Mouse (Mus musculus): Measurements from ENCODE around the gene Samd4. TPM values are rescaled to one million over a fixed set of nuclear protein-coding genes. Genes with fewer than 3 reads are reported as not detected.
A peak's percentile ranks its signal among the peaks of the same experiment; 100 is the strongest.

Samd4 gene
- polyA plus RNA-seq (2016; fragmentation: Nextera tagmentation; extraction: Ambion mirVana): 11.1 and 17.0 TPM in 2 replicates

- WGBS: under 1% methylated on average over 54 of the region's 54 CpGs
- peaks cover 32% of the 10 kb centered on the region for H3K4me1 ChIP-seq
- peak; percentile 92 for DNase-seq (ENCODE audit: low spot score)
- H3K27me3 ChIP-seq (ENCODE audit: insufficient read depth, poor library complexity, severe bottlenecking): 0 out of 2 replicates have a peak, but pooled peaks cover 7% of the 10 kb centered on the region
- H3K9me3 ChIP-seq: no peaks in the 10 kb centered on the region
- peak within 1 kb of the TSS; percentile 97 for H3K27ac ChIP-seq
- peak within 1 kb of the TSS; percentile 85 for H3K4me3 ChIP-seq
- peaks cover 4% of the 10 kb centered on the region; the same call in 1 of the 2 replicates for H3K36me3 ChIP-seq
These were observed at the start of gene Samd4 for GRCm38 (mm10) chr14:46882431-46883067. Samd4 (plus strand) TSS chr14:46882854.

DNA sequence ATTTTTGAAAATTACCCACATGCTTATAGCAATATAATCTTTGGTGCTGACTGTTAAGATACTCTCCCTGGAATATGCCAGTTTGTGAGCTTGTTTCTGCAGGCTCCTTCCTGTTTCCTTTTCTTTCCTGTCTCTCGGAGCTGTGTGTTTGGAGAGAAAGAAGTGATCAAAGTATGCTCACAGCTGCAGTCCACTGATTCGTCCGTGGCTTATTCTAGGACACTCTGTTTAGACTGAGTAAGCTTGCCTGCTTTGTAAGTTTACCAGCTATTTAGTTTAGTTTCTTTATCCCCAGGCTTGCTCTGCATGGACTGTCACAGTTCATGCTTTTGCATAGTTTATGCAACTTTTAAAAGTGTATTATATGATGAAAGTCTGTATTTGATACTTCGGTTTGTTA lies 43.3 kb upstream of the Samd4 start:
- Histone ChIP-seq H3K9me3 (no peaks in the 10 kb centered on the region), H3K36me3 (peaks cover 26% of the 10 kb centered on the region), H3K27ac (no peak overlapping the region), H3K4me3 (no peak overlapping the region), H3K4me1 (peaks cover 10% of the 10 kb centered on the region; the same call in 1 of the 2 replicates), H3K27me3 (ENCODE audit: insufficient read depth, poor library complexity, severe bottlenecking) (no peaks in the 10 kb centered on the region)
- WGBS: 68% methylated on average over 4 of the region's 4 CpGs
- no peak for DNase-seq (ENCODE audit: low spot score)

DNA sequence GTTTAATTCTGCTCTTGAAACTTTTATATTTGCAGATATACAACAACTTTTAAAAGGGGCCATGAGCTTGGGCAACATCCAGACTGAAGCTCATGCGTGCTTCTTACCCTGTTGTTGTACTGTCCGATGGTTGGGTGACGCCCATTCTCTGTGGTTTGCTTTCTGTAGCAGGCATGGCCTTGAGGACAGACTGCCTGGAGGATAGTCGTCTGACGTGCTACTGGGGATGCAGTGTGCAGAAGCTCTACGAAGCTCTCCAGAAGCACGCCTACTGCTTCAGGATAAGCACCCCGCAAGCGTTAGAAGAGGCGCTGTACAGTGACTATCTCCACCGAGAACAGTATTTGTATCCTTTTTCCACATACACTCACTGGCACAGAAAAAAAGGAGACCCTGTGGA lies 36.9 kb upstream of the Samd4 start:
- peaks cover 34% of the 10 kb centered on the region for H3K36me3 ChIP-seq
- no peak overlapping the region for H3K4me3 ChIP-seq
- H3K4me1 ChIP-seq: 0 out of 2 replicates have a peak, but pooled peaks cover 4% of the 10 kb centered on the region
- 92% methylated on average over 11 of the region's 11 CpGs for WGBS
- no peaks in the 10 kb centered on the region for H3K9me3 ChIP-seq
- no peaks in the 10 kb centered on the region for H3K27me3 ChIP-seq (ENCODE audit: insufficient read depth, poor library complexity, severe bottlenecking)
- DNase-seq (ENCODE audit: low spot score): no peak
- no peak overlapping the region for H3K27ac ChIP-seq

GRCm38 (mm10) chr14:46848063-46848590 lies 34.5 kb upstream of the Samd4 start:
- Histone ChIP-seq H3K27me3 (ENCODE audit: insufficient read depth, poor library complexity, severe bottlenecking) (no peaks in the 10 kb centered on the region), H3K4me1 (no peaks in the 10 kb centered on the region), H3K36me3 (peaks cover 14% of the 10 kb centered on the region), H3K27ac (no peak overlapping the region), H3K4me3 (no peak overlapping the region), H3K9me3 (no peaks in the 10 kb centered on the region)
- no peak for DNase-seq (ENCODE audit: low spot score)
- WGBS: 84% methylated on average over 4 of the region's 4 CpGs

DNA sequence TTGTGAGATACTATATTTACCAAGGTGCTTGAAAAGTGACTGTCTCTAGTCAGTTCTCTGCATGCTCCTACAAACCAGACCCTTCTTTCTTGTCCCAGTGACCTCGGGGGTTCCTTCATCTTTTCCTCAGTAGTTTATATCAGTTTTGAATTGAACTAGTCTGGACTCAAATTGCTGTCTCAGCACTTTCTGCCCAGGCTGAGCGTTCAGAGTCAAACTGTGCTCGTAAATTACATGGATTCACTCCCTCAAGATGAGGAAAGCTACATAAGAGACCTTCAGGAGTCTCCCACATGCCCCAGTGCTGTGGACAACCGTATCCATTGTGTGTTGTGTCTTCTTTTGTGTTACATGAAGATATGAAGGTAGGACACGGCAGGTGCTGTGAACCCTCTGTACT lies 33.9 kb upstream of the Samd4 start:
- H3K4me3 ChIP-seq: no peak overlapping the region
- no peak overlapping the region for H3K27ac ChIP-seq
- no peak for DNase-seq (ENCODE audit: low spot score)
- no peaks in the 10 kb centered on the region for H3K9me3 ChIP-seq
- 85% methylated on average over 5 of the region's 5 CpGs for WGBS
- H3K36me3 ChIP-seq: peaks cover 17% of the 10 kb centered on the region
- H3K4me1 ChIP-seq: 0 out of 2 replicates have a peak, but pooled peaks cover 2% of the 10 kb centered on the region
- H3K27me3 ChIP-seq (ENCODE audit: insufficient read depth, poor library complexity, severe bottlenecking): no peaks in the 10 kb centered on the region

GRCm38 (mm10) chr14:46849769-46850168 lies 32.9 kb upstream of the Samd4 start:
- Histone ChIP-seq H3K4me1 (0 out of 2 replicates have a peak, but pooled peaks cover 5% of the 10 kb centered on the region), H3K4me3 (no peak overlapping the region), H3K27ac (no peak overlapping the region), H3K27me3 (ENCODE audit: insufficient read depth, poor library complexity, severe bottlenecking) (no peaks in the 10 kb centered on the region), H3K9me3 (no peaks in the 10 kb centered on the region), H3K36me3 (peaks cover 19% of the 10 kb centered on the region)
- WGBS: 93% methylated on average over 1 of the region's 1 CpGs
- DNase-seq (ENCODE audit: low spot score): no peak

- Histone ChIP-seq H3K27me3 (ENCODE audit: insufficient read depth, poor library complexity, severe bottlenecking) (no peaks in the 10 kb centered on the region), H3K4me1 (0 out of 2 replicates have a peak, but pooled peaks cover 5% of the 10 kb centered on the region), H3K36me3 (peaks cover 18% of the 10 kb centered on the region), H3K9me3 (no peaks in the 10 kb centered on the region), H3K27ac (no peak overlapping the region), H3K4me3 (no peak overlapping the region)
- no peak for DNase-seq (ENCODE audit: low spot score)
- 64% methylated on average over 11 of the region's 11 CpGs for WGBS
These were observed 29.0 kb upstream of the Samd4 start for GRCm38 (mm10) chr14:46853677-46854076.

- H3K4me1 ChIP-seq: no peaks in the 10 kb centered on the region
- no peak overlapping the region for H3K27ac ChIP-seq
- peaks cover 7% of the 10 kb centered on the region; the same call in 1 of the 2 replicates for H3K36me3 ChIP-seq
- H3K9me3 ChIP-seq: no peaks in the 10 kb centered on the region
- no peaks in the 10 kb centered on the region for H3K27me3 ChIP-seq (ENCODE audit: insufficient read depth, poor library complexity, severe bottlenecking)
- H3K4me3 ChIP-seq: no peak overlapping the region
- DNase-seq (ENCODE audit: low spot score): no peak
- 90% methylated on average over 5 of the region's 5 CpGs for WGBS
These were observed 19.7 kb upstream of the Samd4 start for GRCm38 (mm10) chr14:46862922-46863321.

DNA sequence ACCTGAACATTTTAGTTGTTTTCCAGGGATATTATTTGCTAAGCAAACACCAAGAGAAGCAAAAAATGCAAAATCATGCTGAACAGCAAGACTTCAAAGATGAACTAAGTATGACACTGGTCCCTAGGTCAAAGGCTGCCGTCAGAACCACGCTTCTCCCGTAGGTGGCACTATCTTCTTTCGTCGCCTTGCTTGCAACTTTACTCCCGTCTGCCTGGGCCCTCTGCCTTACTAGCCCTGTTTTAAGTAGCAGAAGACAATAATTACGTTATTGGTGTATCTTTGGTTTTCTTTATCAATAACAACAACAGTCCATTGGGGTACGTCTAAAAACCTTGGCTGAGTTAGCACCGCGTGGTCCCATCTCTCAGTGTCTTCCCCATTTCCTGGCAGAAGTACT lies 1.7 kb upstream of the Samd4 start:
- peaks cover 25% of the 10 kb centered on the region for H3K4me1 ChIP-seq
- no peak overlapping the region for H3K27ac ChIP-seq
- 4% methylated on average over 10 of the region's 10 CpGs for WGBS
- 0 out of 2 replicates have a peak, but pooled peaks cover 7% of the 10 kb centered on the region for H3K27me3 ChIP-seq (ENCODE audit: insufficient read depth, poor library complexity, severe bottlenecking)
- no peak for DNase-seq (ENCODE audit: low spot score)
- no peaks in the 10 kb centered on the region for H3K9me3 ChIP-seq
- H3K4me3 ChIP-seq: peak overlapping the region; percentile 85
- no peaks in the 10 kb centered on the region for H3K36me3 ChIP-seq

GRCm38 (mm10) chr14:46881581-46882430 lies 848 bp upstream of the Samd4 start:
- DNase-seq (ENCODE audit: low spot score): peak; percentile 83
- peak overlapping the region; percentile 97 for H3K27ac ChIP-seq
- 4% methylated on average over 40 of the region's 40 CpGs for WGBS

DNA sequence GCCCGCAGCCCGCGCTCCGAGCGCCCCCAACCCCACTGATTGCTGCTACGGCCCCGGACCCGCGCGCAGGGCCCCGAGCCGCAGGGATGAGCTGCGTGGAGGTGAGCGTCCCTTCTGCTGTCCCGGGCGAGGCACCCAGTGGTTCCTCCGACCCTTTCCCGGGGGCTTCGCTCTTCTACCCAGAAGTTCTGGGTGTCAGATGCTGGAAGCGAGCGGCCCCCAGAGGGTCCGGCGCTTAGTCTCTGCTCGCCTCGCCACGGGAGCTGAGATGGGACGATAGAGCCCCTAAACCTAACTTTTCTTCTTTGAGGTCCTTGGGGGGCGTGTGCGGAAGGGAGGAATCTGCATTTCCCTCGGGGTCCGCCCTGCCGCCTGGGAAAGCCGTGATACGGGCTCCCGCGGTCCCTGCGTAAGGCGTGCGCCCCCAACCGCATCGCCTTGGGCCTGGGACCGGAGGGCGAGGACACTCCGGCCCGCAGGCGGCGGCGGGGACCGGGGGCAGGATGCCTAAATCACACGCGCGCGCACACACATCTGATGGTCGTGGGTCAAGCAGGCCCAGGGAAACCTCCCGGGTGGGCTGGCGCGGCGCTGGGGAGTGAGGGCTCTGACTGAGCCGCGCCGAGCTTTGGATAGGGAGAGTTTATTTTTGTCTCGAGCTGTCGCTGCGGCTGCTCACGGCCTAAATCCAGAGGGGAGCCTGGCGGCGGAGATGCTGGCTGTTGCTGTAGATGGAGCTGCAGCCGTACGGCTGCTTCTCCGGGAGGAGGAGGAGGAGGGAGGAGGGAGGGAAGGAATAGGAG lies 615 bp downstream of the Samd4 start:
- under 1% methylated on average over 67 of the region's 70 CpGs for WGBS
- Histone ChIP-seq H3K27me3 (ENCODE audit: insufficient read depth, poor library complexity, severe bottlenecking) (0 out of 2 replicates have a peak, but pooled peaks cover 7% of the 10 kb centered on the region), H3K4me3 (peak overlapping the region; percentile 85), H3K27ac (peak overlapping the region; percentile 97), H3K36me3 (peaks cover 7% of the 10 kb centered on the region; the same call in 1 of the 2 replicates), H3K4me1 (peaks cover 32% of the 10 kb centered on the region), H3K9me3 (no peaks in the 10 kb centered on the region)
- DNase-seq (ENCODE audit: low spot score): peak; percentile 81

More at GRCm38 (mm10) chr14:46881581-46882430, 848 bp upstream of the Samd4 start:
- Histone ChIP-seq H3K36me3 (peaks cover under 1% of the 10 kb centered on the region; the same call in 1 of the 2 replicates), H3K27me3 (ENCODE audit: insufficient read depth, poor library complexity, severe bottlenecking) (0 out of 2 replicates have a peak, but pooled peaks cover 7% of the 10 kb centered on the region), H3K4me1 (peaks cover 29% of the 10 kb centered on the region), H3K4me3 (peak overlapping the region; percentile 85), H3K9me3 (no peaks in the 10 kb centered on the region)

- no peaks in the 10 kb centered on the region for H3K9me3 ChIP-seq
- H3K36me3 ChIP-seq: peaks cover 12% of the 10 kb centered on the region; the same call in 1 of the 2 replicates
- WGBS: under 1% methylated on average over 28 of the region's 29 CpGs
- 0 out of 2 replicates have a peak, but pooled peaks cover 7% of the 10 kb centered on the region for H3K27me3 ChIP-seq (ENCODE audit: insufficient read depth, poor library complexity, severe bottlenecking)
- H3K27ac ChIP-seq: peak overlapping the region; percentile 97
- H3K4me1 ChIP-seq: peaks cover 35% of the 10 kb centered on the region
- peak overlapping the region; percentile 85 for H3K4me3 ChIP-seq
- peak; percentile 90 for DNase-seq (ENCODE audit: low spot score)
These were observed 1.3 kb downstream of the Samd4 start for GRCm38 (mm10) chr14:46883871-46884441.
